Mouse (Mus musculus) right cerebral cortex, postnatal 10 days (tissue): ENCODE measurements around the gene Cnksr2.

Source experiments
- DNase-seq, 2 experiments: peaks; one replicate each; pipeline ENCODE4 v3.0.0; 2021; ENCODE audit warnings: low spot score in 2 of 2

The Cnksr2 gene

DNA sequence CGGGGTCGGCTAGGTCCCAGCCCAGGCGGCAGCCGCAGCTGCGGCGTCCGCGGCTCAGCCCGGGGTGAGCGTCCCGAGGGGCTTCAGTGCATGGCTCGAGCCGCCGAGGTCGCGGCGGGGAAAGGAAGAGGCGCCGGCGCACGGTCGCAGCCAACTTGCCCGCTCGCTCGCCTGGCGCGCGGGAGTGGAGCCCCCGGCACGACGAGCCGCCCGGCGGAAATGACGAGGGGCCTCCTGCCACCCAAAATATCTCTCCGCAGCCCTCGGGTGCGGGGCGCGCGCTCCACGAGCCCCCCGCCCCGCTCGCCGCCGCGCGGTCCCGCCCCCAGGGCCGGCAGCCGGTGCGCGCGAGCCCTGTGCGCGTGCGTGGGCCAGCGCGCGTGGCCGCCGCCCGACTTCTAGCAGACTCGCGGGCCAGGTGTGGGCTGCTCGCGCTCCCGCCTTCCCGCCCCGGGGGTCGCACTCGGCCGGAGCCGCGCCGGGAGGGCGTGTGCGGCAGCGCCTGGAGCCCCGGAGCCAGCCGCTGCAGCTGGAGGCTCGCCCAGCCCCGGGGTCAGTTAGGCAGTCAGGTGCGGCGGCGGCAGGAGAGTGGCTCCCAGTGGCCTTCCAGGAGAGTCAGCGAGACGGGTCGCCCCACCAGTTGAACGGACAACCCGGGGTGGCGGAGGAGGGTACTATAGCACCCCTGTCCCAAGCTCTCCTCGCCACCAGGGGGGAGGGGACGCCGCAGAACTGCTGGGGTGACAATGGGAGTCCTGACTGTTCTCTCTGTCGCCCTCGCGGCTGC lies at the start of gene Cnksr2:
Gene Cnksr2 (minus strand): TSS at position 238 of the 787 bp plus-strand sequence.
- DNase-seq = peak; percentile 65 to 76

DNA sequence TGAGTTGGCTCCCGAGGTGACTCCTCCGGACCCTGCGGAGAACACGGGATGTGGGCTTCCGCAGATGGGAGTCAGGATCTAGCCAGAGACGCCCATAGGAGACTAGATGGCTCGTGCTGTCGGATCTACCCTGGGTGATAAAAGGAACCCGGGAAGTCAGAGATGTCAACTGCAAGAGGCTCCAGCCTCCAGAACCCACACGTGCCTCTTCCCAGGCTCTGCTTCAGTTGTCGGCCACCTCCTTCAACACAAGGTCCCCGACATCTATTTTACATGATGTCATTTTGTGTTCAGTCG lies 698 bp upstream of the Cnksr2 start:
- DNase-seq = peak in 1 of 2 experiments; percentile 21

DNA sequence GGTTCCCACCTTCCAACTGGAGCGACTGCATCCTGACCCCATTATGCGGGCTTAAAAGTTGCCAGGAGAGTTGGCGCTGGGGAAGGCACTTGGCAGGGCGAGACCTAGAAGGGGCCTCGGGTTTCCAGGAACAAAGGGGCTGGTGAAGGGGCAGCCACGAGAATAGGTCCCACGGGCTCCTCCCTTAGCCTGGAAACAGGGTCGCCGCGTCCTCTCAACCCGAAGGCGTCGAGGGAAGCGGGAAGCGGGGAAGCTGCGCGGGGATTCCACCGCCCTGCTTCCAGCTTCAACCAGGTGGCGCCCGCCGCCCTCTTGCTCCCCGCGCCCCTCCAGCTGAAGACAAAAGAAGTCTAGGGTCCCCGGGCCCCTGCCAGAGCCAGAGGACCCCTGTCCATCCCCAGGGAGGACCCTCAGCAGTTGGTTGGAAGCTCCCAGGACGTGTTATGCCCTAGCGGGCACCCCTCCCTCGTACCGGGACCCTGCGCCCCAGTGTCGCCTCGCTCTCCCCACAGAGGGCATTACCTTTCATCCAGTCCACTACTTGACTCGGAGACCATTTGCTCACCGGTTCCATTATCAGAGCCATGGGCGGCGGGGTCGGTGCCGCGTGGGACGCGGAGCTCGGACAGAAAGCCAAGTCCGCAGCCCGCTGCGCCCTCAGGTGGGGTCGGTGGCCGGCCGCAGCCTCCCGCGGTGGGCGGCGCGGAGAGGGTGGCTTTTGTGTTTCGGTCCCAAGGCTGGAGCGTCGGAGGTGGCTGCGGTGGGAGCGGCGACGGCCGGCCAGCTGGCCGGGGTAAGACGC lies 638 bp downstream of the Cnksr2 start:
- peak in 1 of 2 experiments; percentile 32 for DNase-seq

- DNase-seq = no peak
These were observed 1.4 kb downstream of the Cnksr2 start for GRCm38 (mm10) chrX:158041703-158042102.

GRCm38 (mm10) chrX:157951698-157952097 lies 91.4 kb downstream of the Cnksr2 start:
- no peak for DNase-seq

DNA sequence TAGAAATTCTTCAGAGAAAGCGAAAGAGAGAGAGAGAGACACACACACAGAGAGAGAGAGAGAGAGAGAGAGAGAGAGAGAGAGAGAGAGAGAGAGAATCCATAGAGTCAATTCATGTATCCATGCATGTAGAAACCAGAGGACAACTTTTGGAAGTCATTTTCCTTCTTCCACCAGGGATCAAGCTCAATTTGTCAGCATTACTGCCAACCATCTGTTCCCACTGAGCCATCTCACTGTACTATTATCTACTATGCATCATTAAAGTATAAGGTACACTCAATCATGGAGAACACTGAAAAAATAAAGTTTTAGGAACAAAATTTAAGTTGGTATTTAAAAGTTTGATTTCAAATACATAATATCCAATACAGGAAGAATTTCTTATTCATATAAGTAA lies 93.8 kb downstream of the Cnksr2 start:
- no peak for DNase-seq

DNA sequence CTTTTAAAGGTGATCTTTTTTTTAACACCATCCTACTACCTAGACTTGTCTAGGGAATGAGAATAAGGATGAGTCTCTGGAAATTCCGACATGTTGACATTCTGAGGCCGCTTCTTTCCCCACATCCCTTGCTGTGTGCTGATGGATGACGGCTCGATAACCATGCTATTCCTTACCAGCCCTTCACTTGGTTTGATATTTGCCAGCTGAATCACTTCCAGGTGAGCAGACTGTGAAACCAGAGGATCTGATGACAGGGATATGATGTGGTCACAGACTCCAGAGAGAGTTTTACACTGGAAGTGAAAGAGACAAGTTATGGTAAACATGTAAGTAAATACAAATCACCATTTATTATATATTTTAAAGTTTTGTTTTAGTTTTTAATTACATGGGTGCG lies 98.0 kb downstream of the Cnksr2 start:
- no peak for DNase-seq

DNA sequence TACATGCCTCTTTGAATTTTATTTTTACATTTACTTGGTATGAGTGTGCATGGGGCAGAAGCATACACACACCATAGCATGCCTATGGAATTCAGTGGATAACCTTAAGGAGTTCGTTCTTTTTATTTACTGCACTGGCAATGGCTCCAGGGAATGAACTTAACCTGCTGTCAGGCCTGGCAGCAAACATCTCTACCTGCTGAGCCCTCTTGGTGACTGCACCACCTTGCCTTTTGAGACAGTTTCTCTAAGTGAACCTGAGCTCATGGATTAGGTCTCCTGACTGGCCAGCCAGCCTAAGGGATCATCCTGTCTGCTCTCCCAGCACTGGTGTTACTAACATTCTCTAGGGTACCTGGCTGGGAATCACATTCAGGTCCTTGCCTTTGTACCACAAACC lies 106.5 kb downstream of the Cnksr2 start:
- DNase-seq = no peak

DNA sequence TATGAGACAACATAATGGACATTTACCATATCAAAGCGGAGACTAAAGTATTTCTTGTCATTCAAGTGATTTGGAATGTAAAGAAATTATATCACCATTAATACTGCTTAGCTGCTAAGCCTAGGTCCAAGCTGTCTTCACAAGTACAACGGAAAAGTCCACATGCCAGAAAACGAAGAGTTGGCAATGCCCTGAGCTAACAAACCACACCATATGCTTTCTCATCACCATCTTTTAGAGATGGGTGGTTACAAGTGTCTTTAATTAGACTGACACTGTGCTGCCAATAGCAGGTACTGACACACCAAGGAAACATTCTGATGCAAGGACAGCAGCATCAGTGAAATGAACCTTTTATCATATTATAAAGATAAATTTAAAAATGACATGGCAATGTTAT lies 123.0 kb downstream of the Cnksr2 start:
- DNase-seq = no peak

DNA sequence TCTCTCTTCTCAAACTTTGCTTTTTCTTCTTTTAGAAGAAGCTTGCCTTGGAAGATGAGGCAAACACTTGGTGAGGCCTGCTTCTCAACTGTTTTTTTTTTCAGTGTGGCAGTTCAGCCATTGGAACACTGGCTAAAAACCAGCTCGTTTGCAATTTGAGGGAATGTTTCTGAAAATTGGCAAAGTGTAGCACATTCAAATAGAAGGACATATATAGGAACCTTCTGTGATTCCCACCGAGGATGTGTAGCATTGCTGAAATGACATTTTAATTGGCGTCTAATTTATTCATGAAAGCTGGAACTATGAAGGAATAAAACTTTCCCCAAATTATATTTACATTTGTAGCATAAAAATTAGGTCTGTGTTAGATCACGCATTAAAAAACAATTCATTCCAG lies 213.1 kb downstream of the Cnksr2 start:
- no peak for DNase-seq

- DNase-seq = peak in 1 of 2 experiments; percentile 26
These were observed 224.2 kb downstream of the Cnksr2 start for GRCm38 (mm10) chrX:157818921-157819260.

GRCm38 (mm10) chrX:157818207-157818920 lies 224.7 kb downstream of the Cnksr2 start, which contains the start of gene Klhl34:
Klhl34 (plus strand) TSS chrX:157818435.
- peak in 1 of 2 experiments; percentile 27 for DNase-seq

DNA sequence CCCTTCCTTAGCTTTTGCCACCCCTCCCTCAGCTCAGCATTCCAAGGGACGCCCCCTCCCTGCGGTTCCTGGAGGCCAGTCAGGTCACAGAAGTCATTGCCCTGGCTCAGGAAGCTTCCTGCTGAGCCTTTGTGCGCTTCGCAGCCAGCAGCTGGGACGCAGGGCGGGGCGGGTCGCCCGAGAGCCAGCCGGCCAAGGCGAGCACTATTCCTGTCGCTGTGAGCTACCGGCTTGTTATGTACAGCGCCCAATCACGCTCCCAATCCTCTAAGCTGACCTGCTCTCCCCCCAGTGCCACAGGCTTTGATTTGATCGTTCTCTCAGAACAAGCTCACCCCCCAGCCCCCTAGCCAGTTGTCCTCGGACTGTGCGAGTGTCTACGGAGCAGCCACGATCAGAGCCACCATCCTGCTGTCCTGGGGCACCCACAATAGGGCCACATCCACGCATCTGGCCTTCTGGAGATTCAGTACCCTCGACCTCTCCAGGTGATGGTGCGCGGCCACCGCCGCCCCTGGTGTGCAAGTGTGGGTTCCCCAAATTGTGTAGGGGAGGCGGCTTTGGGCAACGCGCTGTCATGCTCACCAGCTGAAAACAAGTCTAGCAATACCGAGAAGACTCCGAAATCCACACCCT lies 225.4 kb downstream of the Cnksr2 start:
- DNase-seq = peak in 1 of 2 experiments; percentile 24

DNA sequence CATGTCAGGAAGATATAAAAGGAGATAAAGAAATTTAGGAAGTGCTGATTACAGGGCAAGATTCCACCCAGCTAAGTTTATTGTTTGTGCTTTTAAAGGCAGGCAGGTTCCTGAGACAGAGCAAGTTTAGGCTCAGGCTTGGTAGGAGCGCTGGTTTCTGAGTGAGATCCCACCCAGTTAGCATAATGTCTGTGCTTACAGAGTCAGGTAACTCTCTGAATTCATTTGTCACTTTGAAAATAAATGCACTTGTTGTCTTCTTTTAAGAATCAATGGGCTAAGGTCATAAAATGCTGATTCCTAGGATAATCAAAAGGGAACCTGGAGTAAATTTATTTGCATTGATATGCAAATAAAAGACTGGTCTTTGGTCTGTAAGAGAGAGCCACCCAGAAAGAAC lies 233.4 kb downstream of the Cnksr2 start:
- DNase-seq = no peak

DNA sequence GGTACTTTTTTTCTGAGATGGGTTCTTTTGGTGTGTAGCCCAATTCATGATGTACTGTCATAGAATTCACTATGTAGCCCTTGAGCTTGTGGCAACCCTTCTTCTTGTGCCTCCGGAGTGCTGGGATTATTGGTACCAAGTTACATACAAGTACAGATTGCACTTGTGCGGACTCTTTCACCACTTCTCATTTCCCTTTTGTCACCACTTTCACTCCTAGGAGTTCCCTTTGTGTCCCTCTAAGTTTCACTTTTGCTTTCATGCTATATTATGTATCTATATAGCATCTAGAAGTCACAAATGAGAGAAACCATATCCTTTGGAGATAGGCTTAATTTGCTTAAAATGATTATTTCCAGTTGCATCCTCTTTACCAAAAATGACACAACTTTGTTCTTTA lies 241.4 kb downstream of the Cnksr2 start:
- no peak for DNase-seq
